Mouse (Mus musculus) heart, postnatal 14 days (tissue): ENCODE results near the gene Etl4. TPM values are rescaled to one million over a fixed set of nuclear protein-coding genes. Genes with fewer than 3 reads are reported as not detected.
A peak's percentile ranks its signal among the peaks of the same experiment; 100 is the strongest.

ENCODE experiments used
- DNase-seq, 2 experiments: peaks; one replicate each; pipeline ENCODE4 v3.0.0; 2021 to 2022
- intact Hi-C: fragments of 180-260 bp; cut with DNase I; formaldehyde crosslinking; loops from one replicate; pipeline ENCODE4 v1.15.1; 2025
- total RNA-seq, 2 experiments: library from RNA; stranded (reverse); gene quantifications; 2 replicates each; pipeline ENCODE4 v1.2.3; 2021

Etl4 gene
- total RNA-seq, 2 experiments from 2014 or later = 44.5 to 47.0 TPM

GRCm38 (mm10) chr2:20508724-20509052 lies 599.1 kb downstream of the Etl4 start:
- intact Hi-C loops = no loop called here
- no peak for DNase-seq

- DNase-seq = no peak
- intact Hi-C loops = no loop called here
Observed at GRCm38 (mm10) chr2:20510061-20510460, 600.5 kb downstream of the Etl4 start.

GRCm38 (mm10) chr2:20516270-20516865 lies 606.8 kb downstream of the Etl4 start:
- no peak for DNase-seq
- intact Hi-C loops = no loop called here

- no peak for DNase-seq
- intact Hi-C loops = loop anchor here (2.0 kb wide), 1 partner anchor 97 kb away; no protein-coding TSS in a partner anchor
Observed at GRCm38 (mm10) chr2:20517853-20518252, 608.3 kb downstream of the Etl4 start.

- intact Hi-C loops = loop anchor here (2.0 kb wide), 1 partner anchor 96 kb away; no protein-coding TSS in a partner anchor
Observed at GRCm38 (mm10) chr2:20518506-20518905, 608.9 kb downstream of the Etl4 start.

GRCm38 (mm10) chr2:20519447-20520098 lies 610.0 kb downstream of the Etl4 start:
- intact Hi-C loops = loop anchor here (2.0 to 5.0 kb wide), 2 partner anchors 95 to 143 kb away; no protein-coding TSS in a partner anchor
- peak; percentile 68 to 77 for DNase-seq

More at GRCm38 (mm10) chr2:20518506-20518905, 608.9 kb downstream of the Etl4 start:
- DNase-seq = peak; percentile 22 to 25

- peak in 1 of 2 experiments; percentile 8 for DNase-seq
- intact Hi-C loops = loop anchor here (5.0 kb wide), 1 partner anchor 142 kb away; no protein-coding TSS in a partner anchor
Observed at GRCm38 (mm10) chr2:20520099-20520475, 610.5 kb downstream of the Etl4 start.

- DNase-seq = peak; percentile 45 to 47
- intact Hi-C loops = loop anchor here (5.0 kb wide), 1 partner anchor 141 kb away; no protein-coding TSS in a partner anchor
Observed at GRCm38 (mm10) chr2:20520636-20521595, 611.3 kb downstream of the Etl4 start.

- intact Hi-C loops = loop anchor here (5.0 kb wide), 1 partner anchor 141 kb away; no protein-coding TSS in a partner anchor
- no peak for DNase-seq
Observed at GRCm38 (mm10) chr2:20521686-20522285, 612.2 kb downstream of the Etl4 start.

- no peak for DNase-seq
- intact Hi-C loops = loop anchor here (5.0 kb wide), 1 partner anchor 139 kb away; no protein-coding TSS in a partner anchor
Observed at GRCm38 (mm10) chr2:20523636-20524035, 614.1 kb downstream of the Etl4 start.

- intact Hi-C loops = no loop called here
- DNase-seq = peak in 1 of 2 experiments; percentile 16
Observed at GRCm38 (mm10) chr2:20525879-20526593, 616.5 kb downstream of the Etl4 start.

GRCm38 (mm10) chr2:20526856-20527255 lies 617.3 kb downstream of the Etl4 start:
- no peak for DNase-seq
- intact Hi-C loops = no loop called here

GRCm38 (mm10) chr2:20532623-20533022 lies 623.0 kb downstream of the Etl4 start:
- no peak for DNase-seq
- intact Hi-C loops = no loop called here

- DNase-seq = no peak
- intact Hi-C loops = no loop called here
Observed at GRCm38 (mm10) chr2:20537785-20538184, 628.2 kb downstream of the Etl4 start.

- intact Hi-C loops = no loop called here
- DNase-seq = no peak
Observed at GRCm38 (mm10) chr2:20538871-20539270, 629.3 kb downstream of the Etl4 start.

- intact Hi-C loops = no loop called here
- no peak for DNase-seq
Observed at GRCm38 (mm10) chr2:20541261-20541660, 631.7 kb downstream of the Etl4 start.

- no peak for DNase-seq
- intact Hi-C loops = no loop called here
Observed at GRCm38 (mm10) chr2:20542286-20542685, 632.7 kb downstream of the Etl4 start.

GRCm38 (mm10) chr2:20545624-20546023 lies 636.0 kb downstream of the Etl4 start:
- intact Hi-C loops = no loop called here
- no peak for DNase-seq

- intact Hi-C loops = no loop called here
- no peak for DNase-seq
Observed at GRCm38 (mm10) chr2:20546496-20547348, 637.1 kb downstream of the Etl4 start.
